13 mouse cellular contexts compared by ENCODE assay signal in the genomic region with DNA sequence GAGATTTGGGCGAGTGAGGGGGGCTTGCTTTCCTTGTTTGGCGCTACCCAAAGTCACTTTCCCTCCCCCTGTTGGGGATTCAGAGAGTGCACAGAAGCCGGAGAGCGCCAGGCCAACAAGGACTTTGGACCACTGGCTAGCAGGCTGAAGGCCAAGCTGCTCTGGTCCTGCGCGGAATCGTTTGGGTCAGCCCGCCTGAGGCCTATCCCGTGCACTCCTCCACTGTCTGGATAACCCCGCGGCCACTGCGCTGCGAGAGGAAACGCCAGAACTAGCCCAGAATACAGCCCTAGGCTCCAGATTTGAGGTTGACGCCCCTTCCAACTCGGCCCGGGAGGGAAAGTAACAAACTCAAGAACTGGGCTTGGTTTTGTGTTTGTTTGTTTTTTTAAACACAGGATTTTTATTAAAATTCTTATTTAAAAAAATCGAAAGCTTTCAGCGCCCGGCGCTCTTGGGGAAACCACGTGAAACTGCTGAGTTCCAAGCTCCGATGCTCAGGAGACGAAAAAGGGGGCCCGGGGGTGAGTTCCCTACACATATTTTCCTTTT. TPM values are rescaled to one million over a fixed set of nuclear protein-coding genes. Genes with fewer than 3 reads are reported as not detected.
DNase-seq lines count a peak whose midpoint lies in the region; ATAC-seq lines count a peak whose summit lies in the region.
"Had no signal": no experiment of that assay in that cellular context is flagged by ENCODE, and none has a peak within 500 bp of the region (broad histone marks: within the 10 kb centered on the region; RNA-seq: fewer than 3 reads in every experiment).

No protein-coding gene starts in this region.

- whole genome bisulfite sequencing in embryonic facial prominence, embryonic 10.5 days: 2% methylated on average over 25 of the region's 25 CpGs
- WGBS in neural tube, embryonic 12.5 days: 2% methylated on average over 25 of the region's 25 CpGs

- intact Hi-C loops in gastrocnemius, postnatal 14 days (cut with DNase I; ENCODE audit: low total_unique reads): no loop called here

- H3K4me2 ChIP-seq in neural tube, embryonic 12.5 days (replicated peaks): 0 out of 2 replicates have a peak overlapping the region, but pooled peaks have one; percentile 0
- H3K4me2 ChIP-seq: embryonic facial prominence, embryonic 13.5 days had no signal

- H3K36me3 ChIP-seq in embryonic facial prominence, embryonic 10.5 days (replicated peaks): no peaks in the 10 kb centered on the region
- no peaks in the 10 kb centered on the region for H3K36me3 ChIP-seq in neural tube, embryonic 12.5 days
- H3K36me3 ChIP-seq: embryonic facial prominence, embryonic 13.5 days had no signal

- DNase-seq in layer of hippocampus, adult 11-12 months (ENCODE audit: low spot score): peak; percentile 14
- no peak for DNase-seq in layer of hippocampus, postnatal 25 days (ENCODE audit: extremely low spot score in 1 of 2, low spot score in 1 of 2)
- DNase-seq in embryonic facial prominence, embryonic 10.5 days (ENCODE audit: low spot score): no peak
- DNase-seq in kidney, postnatal 14 days: peak; percentile 49
- DNase-seq in urinary bladder, postnatal 36 days (ENCODE audit: low spot score in 2 of 2): no peak
- no peak for DNase-seq in right cerebral cortex, adult 18-20 months
- DNase-seq in gastrocnemius, postnatal 14 days: no peak
- DNase-seq: adrenal gland, adult 8-10 months; lung, postnatal 14 days; thymus, adult 2 months had no signal

- H3K9ac ChIP-seq in neural tube, embryonic 12.5 days: no peak overlapping the region
- H3K9ac ChIP-seq: embryonic facial prominence, embryonic 13.5 days had no signal

- peak overlapping the region; percentile 49; the same call in 1 of the 2 replicates for H3K4me3 ChIP-seq in embryonic facial prominence, embryonic 10.5 days
- peak overlapping the region; percentile 13; the same call in 1 of the 2 replicates for H3K4me3 ChIP-seq in neural tube, embryonic 12.5 days

- ATAC-seq in neural tube, embryonic 12.5 days (ENCODE audit: low FRiP score, low read depth): no peak

- no peaks in the 10 kb centered on the region for H3K9me3 ChIP-seq in embryonic facial prominence, embryonic 10.5 days
- no peaks in the 10 kb centered on the region for H3K9me3 ChIP-seq in neural tube, embryonic 12.5 days
- H3K9me3 ChIP-seq: embryonic facial prominence, embryonic 13.5 days had no signal

- peaks cover 38% of the 10 kb centered on the region for H3K4me1 ChIP-seq in embryonic facial prominence, embryonic 10.5 days
- peaks cover 33% of the 10 kb centered on the region for H3K4me1 ChIP-seq in neural tube, embryonic 12.5 days

- peak overlapping the region; percentile 44; the same call in 1 of the 2 replicates for H3K27ac ChIP-seq in embryonic facial prominence, embryonic 10.5 days (replicated peaks)
- no peak overlapping the region for H3K27ac ChIP-seq in neural tube, embryonic 12.5 days
- H3K27ac ChIP-seq: embryonic facial prominence, embryonic 13.5 days had no signal

- H3K27me3 ChIP-seq in embryonic facial prominence, embryonic 10.5 days (replicated peaks; ENCODE audit: low read depth, poor library complexity, severe bottlenecking): peaks cover 100% of the 10 kb centered on the region
- H3K27me3 ChIP-seq in neural tube, embryonic 12.5 days (replicated peaks): peaks cover 93% of the 10 kb centered on the region

RNA-seq across cellular contexts. Expression of a gene that starts 11.3 kb away (rescaled TPM):
- total RNA-seq in layer of hippocampus, postnatal 25 days (2021): 1 to 10 TPM; 8.9 to 9.5 TPM
- 1.2 and 2.8 TPM in 2 replicates for polyA plus RNA-seq in embryonic facial prominence, embryonic 10.5 days (2016; fragmentation: Nextera tagmentation; extraction: Ambion mirVana)
- polyA plus RNA-seq in neural tube, embryonic 12.5 days (2016; fragmentation: Nextera tagmentation; extraction: Ambion mirVana): 3.7 and 4.7 TPM in 2 replicates
- under 1 TPM in 1 of 2 experiments, not detected in 1; 0.18 TPM for total RNA-seq in gastrocnemius, postnatal 14 days (2021)
- total RNA-seq: adrenal gland, adult 8-10 months had no signal
- polyA plus RNA-seq: embryonic facial prominence, embryonic 13.5 days; gonadal fat pad, adult 2 months had no signal

Comparison
In these comparisons a context has a peak if more than half of its experiments do, and no peak if none do; other contexts are left out.
1. DNase-seq: peak in layer of hippocampus, adult 11-12 months (single experiment) and kidney, postnatal 14 days (single experiment); none in layer of hippocampus, postnatal 25 days (0 of 2), embryonic facial prominence, embryonic 10.5 days (single experiment), urinary bladder, postnatal 36 days (0 of 2), right cerebral cortex, adult 18-20 months (single experiment) and gastrocnemius, postnatal 14 days (single experiment).
2. RNA of a gene that starts 11.3 kb away (total RNA-seq): 8.9 to 9.5 TPM in layer of hippocampus, postnatal 25 days; 0.18 TPM in gastrocnemius, postnatal 14 days; every median in the first group is over 4 times any median in the second.